Mouse (Mus musculus) heart, postnatal 4 days (tissue): ENCODE measurements around the gene Trmt61a. TPM values are rescaled to one million over a fixed set of nuclear protein-coding genes. Genes with fewer than 3 reads are reported as not detected.

Experiments used
- total RNA-seq, 2 experiments: library from RNA; stranded (reverse); gene quantifications; 2 replicates each; pipeline ENCODE4 v1.2.3; 2021

The Trmt61a gene
- total RNA-seq, 2 experiments from 2014 or later = 9.4 to 9.8 TPM

Other genes starting within 250 kb of the Trmt61a start
- gene Tnfaip2, start 235.6 kb upstream of the Trmt61a start, total RNA-seq = 10 to 100 TPM; 19.1 to 23.3 TPM
- 1 to 10 TPM in 1 of 2 experiments, under 1 TPM in 1; 0.88 to 1.6 TPM for gene Gm266, start 192.3 kb upstream of the Trmt61a start, total RNA-seq
- 100 to 1,000 TPM; 240 to 258 TPM for gene Eif5, start 140.1 kb upstream of the Trmt61a start, total RNA-seq
- gene Mark3, start 103.6 kb upstream of the Trmt61a start, total RNA-seq = 10 to 100 TPM; 77.5 to 79.9 TPM
- gene Ckb, start 5.8 kb upstream of the Trmt61a start, total RNA-seq = 100 to 1,000 TPM; 165 to 181 TPM
- 10 to 100 TPM; 29.3 to 32.6 TPM for gene Bag5, start 35.2 kb downstream of the Trmt61a start, total RNA-seq
- gene Apopt1, start 35.2 kb downstream of the Trmt61a start, total RNA-seq = 10 to 100 TPM; 40.0 to 42.1 TPM
- 100 to 1,000 TPM; 159 to 169 TPM for gene Klc1, start 80.7 kb downstream of the Trmt61a start, total RNA-seq
- gene Xrcc3, start 135.8 kb downstream of the Trmt61a start, total RNA-seq = 1 to 10 TPM; 4.8 to 5.5 TPM
- gene Zfyve21, start 136.1 kb downstream of the Trmt61a start, total RNA-seq = 10 to 100 TPM; 36.2 to 38.7 TPM
- 10 to 100 TPM; 24.8 to 25.7 TPM for gene Ppp1r13b, start 230.0 kb downstream of the Trmt61a start, total RNA-seq